Mouse (Mus musculus): ENCODE measurements at regions not wholly inside any gene's neighbourhood (a gene's known extent, or its start where the extent isn't known, plus 50 kb on each side); places are given as distances from the start of the nearest gene placed in this dataset.

DNA sequence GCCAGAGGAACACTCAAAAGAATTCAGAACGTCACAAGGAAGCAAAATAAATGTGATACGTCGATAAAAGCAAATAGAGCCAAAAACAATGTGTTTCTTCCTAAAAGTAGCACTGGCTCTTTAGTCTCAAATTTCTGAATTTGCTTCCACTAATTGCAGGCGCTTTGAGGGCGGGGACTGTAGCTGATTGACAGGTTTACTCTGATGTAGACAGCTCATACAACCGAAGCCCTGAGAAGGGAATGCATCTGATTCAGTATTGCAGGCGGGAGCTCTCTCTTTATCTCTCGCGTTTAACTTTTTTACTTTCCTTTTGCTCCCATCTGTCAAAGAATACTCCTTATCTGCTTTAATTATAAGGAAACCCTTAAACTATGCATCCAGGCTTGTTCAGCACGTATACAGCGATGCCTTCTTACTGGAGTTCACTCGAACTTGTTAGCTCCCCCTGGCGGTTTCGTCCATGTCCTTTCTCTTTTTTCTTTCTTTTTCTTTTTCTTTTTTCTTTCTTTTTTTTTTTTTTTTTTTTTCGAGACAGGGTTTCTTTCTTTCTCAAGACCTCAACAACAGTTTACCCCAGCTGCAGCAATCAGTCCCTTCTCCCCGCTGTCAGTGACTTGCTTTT is 95.9 kb downstream of the Avpr1a start:
- no peaks in the 10 kb centered on the region for H3K9me3 ChIP-seq
- H3K36me3 ChIP-seq, result no peaks in the 10 kb centered on the region
- no peak overlapping the region for H3K27ac ChIP-seq (replicated peaks)
- WGBS, result 22% methylated on average over 16 of the region's 16 CpGs
- H3K27me3 ChIP-seq (replicated peaks), result no peaks in the 10 kb centered on the region
- H3K9ac ChIP-seq, result no peak overlapping the region
- H3K4me1 ChIP-seq, result 0 out of 2 replicates have a peak, but pooled peaks cover 4% of the 10 kb centered on the region
- ATAC-seq (ENCODE audit: extremely low read depth, insufficient number of reproducible peaks, low FRiP score, low TSS enrichment), result no peak
- peak overlapping the region; percentile 47 for H3K4me3 ChIP-seq
- peak overlapping the region; percentile 68 for H3K4me2 ChIP-seq

DNA sequence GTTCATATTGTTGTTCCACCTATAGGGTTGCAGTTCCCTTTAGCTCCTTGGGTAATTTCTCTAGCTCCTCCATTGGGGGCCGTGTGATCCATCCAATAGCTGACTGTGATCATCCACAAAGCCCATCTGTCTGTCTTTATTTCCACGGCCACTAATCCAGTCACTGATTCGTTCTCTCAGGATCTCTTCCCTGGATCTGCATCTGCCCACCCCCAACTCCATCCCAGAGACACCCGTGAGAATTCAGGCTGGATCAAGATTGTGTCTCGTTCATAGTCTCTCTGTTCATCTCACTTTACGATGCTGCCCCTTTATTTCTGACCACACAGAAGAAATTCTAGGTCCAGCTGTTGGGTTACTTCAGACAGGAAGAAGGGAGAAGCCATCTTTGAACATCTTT is 96.7 kb downstream of the Avpr1a start:
- Histone ChIP-seq H3K4me2 (no peak overlapping the region), H3K9me3 (no peaks in the 10 kb centered on the region), H3K9ac (no peak overlapping the region), H3K36me3 (no peaks in the 10 kb centered on the region), H3K4me1 (no peaks in the 10 kb centered on the region), H3K27ac (replicated peaks) (no peak overlapping the region), H3K27me3 (replicated peaks) (no peaks in the 10 kb centered on the region), H3K4me3 (no peak overlapping the region)
- no peak for ATAC-seq (ENCODE audit: extremely low read depth, insufficient number of reproducible peaks, low FRiP score, low TSS enrichment)
- WGBS, result 76% methylated on average over 6 of the region's 6 CpGs

DNA sequence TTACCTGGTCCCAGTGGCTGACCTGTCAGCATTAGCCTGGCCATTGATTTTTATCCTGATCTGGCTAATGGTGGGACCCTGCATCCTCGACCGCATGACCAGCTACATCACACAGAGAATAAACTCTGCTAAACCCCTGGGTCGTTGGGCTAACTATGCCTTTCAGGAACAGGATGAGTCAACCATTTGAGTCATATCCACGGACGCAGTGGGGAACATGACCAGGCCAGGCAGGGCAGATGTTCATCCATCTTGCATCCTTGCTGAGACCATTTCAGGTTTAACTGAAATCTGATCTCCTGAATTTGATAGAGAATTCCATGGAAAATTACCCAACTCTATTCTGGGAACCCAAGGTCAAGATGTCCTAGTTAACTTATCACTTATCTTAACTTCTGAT is 103.3 kb downstream of the Avpr1a start:
- H3K9ac ChIP-seq, result no peak overlapping the region
- no peaks in the 10 kb centered on the region for H3K36me3 ChIP-seq
- ATAC-seq (ENCODE audit: extremely low read depth, insufficient number of reproducible peaks, low FRiP score, low TSS enrichment), result no peak
- H3K4me3 ChIP-seq, result no peak overlapping the region
- H3K27me3 ChIP-seq (replicated peaks), result no peaks in the 10 kb centered on the region
- H3K27ac ChIP-seq (replicated peaks), result no peak overlapping the region
- H3K4me2 ChIP-seq, result no peak overlapping the region
- WGBS, result 63% methylated on average over 5 of the region's 5 CpGs
- peaks cover 8% of the 10 kb centered on the region for H3K4me1 ChIP-seq
- no peaks in the 10 kb centered on the region for H3K9me3 ChIP-seq

DNA sequence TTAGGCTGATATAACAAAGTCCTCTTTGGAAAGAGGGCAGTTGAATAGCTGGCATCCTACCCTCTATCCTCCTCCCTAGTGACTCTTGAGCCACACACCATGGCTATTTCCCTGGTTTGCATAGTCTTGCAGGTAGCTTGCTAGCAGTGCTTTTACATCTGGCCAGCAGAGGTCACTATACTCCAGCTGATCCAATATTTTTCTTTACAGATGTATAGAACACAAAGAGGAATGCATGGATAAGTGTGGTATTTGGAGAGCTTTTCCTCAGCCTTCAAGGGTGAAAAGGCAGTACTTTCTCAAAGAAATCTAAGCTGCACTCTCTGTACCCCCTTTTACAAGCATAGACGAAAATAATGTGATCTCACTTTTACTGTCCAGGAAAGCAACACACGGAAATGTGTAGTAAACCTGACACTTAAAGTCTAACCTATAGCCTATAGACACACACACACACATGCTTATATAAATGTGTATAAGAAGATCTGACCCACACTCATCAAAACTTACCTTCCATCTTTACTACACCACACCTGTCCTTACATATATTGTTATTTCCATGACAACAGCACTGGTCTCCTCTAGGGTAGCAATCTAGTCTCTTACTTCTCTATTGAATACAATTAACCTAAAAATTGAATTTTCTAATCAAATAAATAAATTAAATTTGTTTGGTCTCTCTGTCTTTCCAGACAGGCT is 105.0 kb downstream of the Avpr1a start:
- H3K4me2 ChIP-seq, result no peak overlapping the region
- no peaks in the 10 kb centered on the region for H3K36me3 ChIP-seq
- no peak overlapping the region for H3K9ac ChIP-seq
- no peak overlapping the region for H3K27ac ChIP-seq (replicated peaks)
- H3K4me3 ChIP-seq, result no peak overlapping the region
- no peaks in the 10 kb centered on the region for H3K27me3 ChIP-seq (replicated peaks)
- H3K9me3 ChIP-seq, result no peaks in the 10 kb centered on the region
- no peak for ATAC-seq (ENCODE audit: extremely low read depth, insufficient number of reproducible peaks, low FRiP score, low TSS enrichment)
- 51% methylated on average over 2 of the region's 2 CpGs for WGBS
- peaks cover 8% of the 10 kb centered on the region for H3K4me1 ChIP-seq

DNA sequence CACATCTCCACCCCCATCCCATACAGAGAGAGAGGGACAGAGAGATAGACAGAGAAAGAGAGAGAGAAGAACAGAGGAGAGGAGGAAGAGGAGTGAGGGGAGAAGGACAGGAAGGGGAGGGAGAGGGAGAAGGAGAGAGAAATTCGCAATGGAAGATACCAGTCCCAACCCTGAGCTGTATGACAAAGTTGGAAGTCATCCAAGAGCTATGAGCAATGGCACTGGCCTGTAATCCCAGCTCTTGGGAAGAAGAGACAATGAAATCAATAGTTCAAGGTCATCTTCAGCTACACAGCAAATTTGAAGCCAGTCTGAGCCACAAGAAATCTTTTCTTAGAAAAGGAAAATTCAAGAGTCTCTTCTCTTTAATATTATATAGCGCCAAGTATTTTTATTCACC is 105.6 kb downstream of the Avpr1a start:
- 49% methylated on average over 2 of the region's 2 CpGs for WGBS
- Histone ChIP-seq H3K27ac (replicated peaks) (no peak overlapping the region), H3K27me3 (replicated peaks) (no peaks in the 10 kb centered on the region), H3K9ac (no peak overlapping the region), H3K4me2 (no peak overlapping the region), H3K4me1 (peaks cover 8% of the 10 kb centered on the region), H3K9me3 (no peaks in the 10 kb centered on the region), H3K4me3 (no peak overlapping the region), H3K36me3 (no peaks in the 10 kb centered on the region)
- ATAC-seq (ENCODE audit: extremely low read depth, insufficient number of reproducible peaks, low FRiP score, low TSS enrichment), result no peak

DNA sequence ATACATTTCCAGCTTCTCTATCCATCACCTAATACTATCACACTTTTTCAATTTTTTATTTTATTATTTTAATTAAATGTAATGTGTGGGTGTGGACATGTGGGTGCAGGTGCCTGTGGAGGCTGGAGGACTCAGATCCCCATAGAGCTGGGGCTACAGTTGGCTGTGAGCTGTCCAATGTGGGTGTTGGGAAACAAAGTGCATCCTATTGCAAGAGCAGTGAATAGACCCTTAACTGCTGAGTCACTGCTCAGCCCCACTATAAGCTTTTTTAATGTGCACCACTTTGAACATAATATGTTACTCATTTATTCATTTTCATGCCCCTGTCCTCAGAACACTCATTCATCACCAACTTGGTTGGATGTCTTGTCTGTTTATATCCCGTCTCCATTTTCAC is 110.4 kb downstream of the Avpr1a start:
- Histone ChIP-seq H3K9me3 (no peaks in the 10 kb centered on the region), H3K9ac (no peak overlapping the region), H3K36me3 (no peaks in the 10 kb centered on the region), H3K27ac (replicated peaks) (no peak overlapping the region), H3K4me2 (no peak overlapping the region), H3K27me3 (replicated peaks) (no peaks in the 10 kb centered on the region), H3K4me1 (peaks cover 3% of the 10 kb centered on the region), H3K4me3 (no peak overlapping the region)
- no peak for ATAC-seq (ENCODE audit: extremely low read depth, insufficient number of reproducible peaks, low FRiP score, low TSS enrichment)
- 95% methylated on average over 1 of the region's 1 CpGs for WGBS

DNA sequence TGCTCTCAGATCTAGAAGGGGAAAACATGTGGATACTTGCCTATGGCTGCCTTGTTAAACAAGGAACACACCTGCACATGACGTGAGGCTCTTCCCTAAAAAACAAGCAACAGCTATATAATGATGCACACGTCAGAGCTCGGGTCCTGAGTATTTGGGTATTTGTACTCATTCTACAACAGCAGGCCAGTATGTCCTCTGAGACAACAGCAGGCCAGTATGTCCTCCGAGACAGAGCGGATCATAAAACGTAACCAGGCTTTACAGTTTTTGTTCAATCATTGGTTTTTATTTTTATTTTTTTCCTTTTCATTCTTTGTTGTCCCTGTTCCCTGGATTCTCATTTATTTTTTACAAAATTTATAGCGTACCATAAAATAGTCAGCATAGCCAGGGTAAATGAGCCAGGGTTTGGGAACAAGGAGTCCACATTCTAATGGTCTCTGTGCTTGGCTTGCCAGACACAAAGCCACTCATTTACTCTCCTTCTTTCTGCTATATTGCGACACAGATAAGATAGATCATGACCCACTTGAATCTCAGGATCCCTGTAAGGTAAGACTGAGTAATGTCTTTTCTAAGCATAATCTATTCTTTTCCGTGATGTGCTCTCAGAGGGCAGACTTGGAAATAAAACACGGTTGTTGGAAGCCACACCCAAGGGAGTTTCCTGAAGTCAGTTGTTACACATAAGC is 111.8 kb downstream of the Avpr1a start:
- 74% methylated on average over 10 of the region's 10 CpGs for WGBS
- Histone ChIP-seq H3K27me3 (replicated peaks) (no peaks in the 10 kb centered on the region), H3K4me1 (no peaks in the 10 kb centered on the region), H3K4me3 (no peak overlapping the region), H3K27ac (replicated peaks) (no peak overlapping the region), H3K9me3 (no peaks in the 10 kb centered on the region), H3K36me3 (no peaks in the 10 kb centered on the region), H3K9ac (no peak overlapping the region), H3K4me2 (no peak overlapping the region)
- ATAC-seq (ENCODE audit: extremely low read depth, insufficient number of reproducible peaks, low FRiP score, low TSS enrichment), result no peak

DNA sequence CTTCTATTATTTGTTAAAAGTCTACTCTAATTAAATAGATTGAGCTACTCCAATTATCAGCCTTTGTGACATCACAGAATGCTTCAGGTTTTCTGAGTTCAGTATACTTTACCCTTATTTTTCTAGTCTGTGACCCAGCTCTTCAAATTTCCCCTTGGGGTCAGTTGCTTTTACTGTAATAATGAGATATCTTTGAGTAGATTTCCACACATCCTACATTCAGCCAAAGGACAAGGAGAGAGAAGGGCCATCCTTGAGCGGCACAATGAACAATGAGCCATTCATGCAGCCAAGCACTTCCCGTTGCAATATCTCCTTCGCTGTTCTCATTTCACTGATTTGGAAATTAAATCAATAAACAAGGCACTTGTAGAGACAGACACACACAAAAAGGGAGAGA is 113.6 kb downstream of the Avpr1a start:
- Histone ChIP-seq H3K4me2 (no peak overlapping the region), H3K27me3 (replicated peaks) (no peaks in the 10 kb centered on the region), H3K4me1 (no peaks in the 10 kb centered on the region), H3K27ac (replicated peaks) (no peak overlapping the region), H3K4me3 (no peak overlapping the region), H3K9me3 (no peaks in the 10 kb centered on the region), H3K36me3 (no peaks in the 10 kb centered on the region), H3K9ac (no peak overlapping the region)
- WGBS, result 57% methylated on average over 3 of the region's 3 CpGs
- ATAC-seq (ENCODE audit: extremely low read depth, insufficient number of reproducible peaks, low FRiP score, low TSS enrichment), result no peak

DNA sequence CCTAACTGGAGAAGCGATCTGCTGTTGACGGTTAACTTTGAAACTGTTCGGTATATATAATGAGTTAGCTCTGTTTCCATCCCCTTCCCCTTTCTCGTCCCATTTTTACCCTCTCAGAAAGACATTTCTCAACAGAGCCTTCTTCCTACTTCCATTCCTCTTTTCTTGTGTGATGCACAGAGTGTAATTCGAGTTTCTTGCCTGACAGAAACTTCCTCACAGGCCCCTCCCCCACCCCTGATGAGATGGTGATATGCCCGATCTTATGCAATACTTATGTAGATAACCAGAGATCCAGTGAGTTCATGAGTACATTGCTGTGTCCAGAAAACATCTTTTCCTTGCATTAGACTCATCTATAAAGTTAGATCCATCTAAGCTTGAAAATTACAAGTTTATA is 114.2 kb downstream of the Avpr1a start:
- no peak overlapping the region for H3K4me2 ChIP-seq
- H3K9me3 ChIP-seq, result no peaks in the 10 kb centered on the region
- no peak overlapping the region for H3K27ac ChIP-seq (replicated peaks)
- no peak for ATAC-seq (ENCODE audit: extremely low read depth, insufficient number of reproducible peaks, low FRiP score, low TSS enrichment)
- no peaks in the 10 kb centered on the region for H3K4me1 ChIP-seq
- H3K36me3 ChIP-seq, result no peaks in the 10 kb centered on the region
- H3K4me3 ChIP-seq, result no peak overlapping the region
- H3K9ac ChIP-seq, result no peak overlapping the region
- H3K27me3 ChIP-seq (replicated peaks), result no peaks in the 10 kb centered on the region
- 65% methylated on average over 6 of the region's 6 CpGs for WGBS

DNA sequence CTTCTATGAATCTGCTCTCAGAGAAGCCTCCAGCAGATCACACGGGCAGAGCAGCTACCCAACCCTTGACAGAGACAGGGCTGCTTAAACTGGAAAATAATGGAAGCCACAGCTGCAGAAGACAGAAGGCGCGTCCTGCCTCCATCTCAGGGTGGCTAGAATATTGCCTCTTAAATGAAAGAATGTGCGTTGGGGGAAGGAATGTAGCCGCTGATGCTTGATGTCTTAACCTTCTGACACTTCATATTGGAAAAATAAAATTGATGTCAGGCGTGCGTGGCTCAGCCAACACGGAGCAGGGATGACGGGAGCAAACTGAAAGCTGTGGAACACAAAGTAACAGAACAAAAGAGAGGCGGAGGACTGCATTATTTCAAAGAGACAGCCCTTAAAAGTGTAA is 114.6 kb upstream of the Ppm1h start:
- Histone ChIP-seq H3K4me2 (peak overlapping the region; percentile 29), H3K9ac (no peak overlapping the region), H3K36me3 (no peaks in the 10 kb centered on the region), H3K4me1 (no peaks in the 10 kb centered on the region), H3K27me3 (replicated peaks) (no peaks in the 10 kb centered on the region), H3K4me3 (0 out of 2 replicates have a peak overlapping the region, but pooled peaks have one; percentile 9), H3K9me3 (no peaks in the 10 kb centered on the region), H3K27ac (replicated peaks) (no peak overlapping the region)
- 66% methylated on average over 10 of the region's 10 CpGs for WGBS
- no peak for ATAC-seq (ENCODE audit: extremely low read depth, insufficient number of reproducible peaks, low FRiP score, low TSS enrichment)

DNA sequence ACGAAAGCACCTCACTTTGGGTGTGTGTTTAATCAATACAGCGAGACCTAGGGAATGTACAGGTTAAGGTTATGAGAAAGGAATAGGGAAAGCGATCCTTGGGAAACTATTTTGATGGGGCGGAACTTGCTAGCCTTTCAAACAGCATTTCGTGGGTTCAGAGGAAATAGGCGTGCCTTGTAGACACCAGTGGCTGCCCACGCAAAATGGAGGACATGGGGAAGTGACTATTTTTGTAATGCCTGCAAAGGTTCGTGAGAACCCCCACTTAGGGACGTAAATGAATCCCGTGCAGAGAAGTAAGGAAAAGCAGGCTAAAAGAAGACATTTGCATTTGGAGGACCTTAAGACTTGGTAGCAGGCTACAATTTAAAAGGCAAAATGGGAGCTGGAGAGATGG is 114.1 kb upstream of the Ppm1h start:
- Histone ChIP-seq H3K27me3 (replicated peaks) (no peaks in the 10 kb centered on the region), H3K4me3 (no peak overlapping the region), H3K9ac (no peak overlapping the region), H3K4me2 (no peak overlapping the region), H3K27ac (replicated peaks) (no peak overlapping the region), H3K4me1 (no peaks in the 10 kb centered on the region), H3K36me3 (no peaks in the 10 kb centered on the region), H3K9me3 (no peaks in the 10 kb centered on the region)
- ATAC-seq (ENCODE audit: extremely low read depth, insufficient number of reproducible peaks, low FRiP score, low TSS enrichment), result no peak
- WGBS, result 81% methylated on average over 10 of the region's 10 CpGs

DNA sequence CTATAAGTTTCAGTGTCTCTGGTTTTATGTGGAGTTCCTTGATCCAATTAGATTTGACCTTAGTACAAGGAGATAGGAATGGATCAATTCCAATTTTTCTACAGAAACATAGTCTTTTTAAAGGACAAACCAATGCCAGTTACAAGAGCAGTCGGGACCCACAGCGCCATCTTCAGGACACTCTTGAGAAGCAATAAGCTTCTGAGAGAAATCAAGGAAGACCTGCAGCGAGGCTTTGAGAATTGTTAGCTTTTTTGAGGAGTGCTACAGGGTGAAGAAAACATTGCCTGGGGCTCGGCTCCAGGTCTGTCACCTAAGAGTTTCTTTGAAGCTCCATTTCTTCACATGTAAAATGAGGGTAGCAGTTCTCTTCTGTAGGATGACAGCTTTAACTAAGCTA is 112.0 kb upstream of the Ppm1h start:
- no peak for ATAC-seq (ENCODE audit: extremely low read depth, insufficient number of reproducible peaks, low FRiP score, low TSS enrichment)
- Histone ChIP-seq H3K9me3 (no peaks in the 10 kb centered on the region), H3K9ac (no peak overlapping the region), H3K36me3 (no peaks in the 10 kb centered on the region), H3K4me2 (no peak overlapping the region), H3K4me1 (no peaks in the 10 kb centered on the region), H3K4me3 (no peak overlapping the region), H3K27ac (replicated peaks) (no peak overlapping the region), H3K27me3 (replicated peaks) (no peaks in the 10 kb centered on the region)
- 48% methylated on average over 4 of the region's 4 CpGs for WGBS
